Mouse (Mus musculus): Measurements from ENCODE around the gene Hivep3. TPM values are rescaled to one million over a fixed set of nuclear protein-coding genes. Genes with fewer than 3 reads are reported as not detected.

Hivep3 gene
- polyA plus RNA-seq, 1 experiment, result 23.1 TPM

- Histone ChIP-seq H3K4me3 (replicated peaks; ENCODE audit: extremely low read depth, low read depth, low read length) (no peak overlapping the region), H3K4me1 (ENCODE audit: control insufficient read depth, insufficient read depth, low read length) (peaks cover 4% of the 10 kb centered on the region)
- no peak for TF ChIP-seq POLR2A (IDR thresholded peaks at IDR 0.05; ENCODE audit: borderline replicate concordance, extremely low read depth, low read depth, low read length)
- no peak for TF ChIP-seq CTCF (IDR thresholded peaks at IDR 0.05; ENCODE audit: insufficient read depth, low read length)
- 68% methylated on average over 5 of the region's 5 CpGs for WGBS
- DNase-seq, result no peak
Observed at GRCm38 (mm10) chr4:119979238-119979829, 245.8 kb downstream of the Hivep3 start.

GRCm38 (mm10) chr4:119979918-119980317 lies 246.3 kb downstream of the Hivep3 start:
- WGBS, result 67% methylated on average over 2 of the region's 2 CpGs
- TF ChIP-seq POLR2A (IDR thresholded peaks at IDR 0.05; ENCODE audit: borderline replicate concordance, extremely low read depth, low read depth, low read length) (no peak), CTCF (IDR thresholded peaks at IDR 0.05; ENCODE audit: insufficient read depth, low read length) (no peak)

GRCm38 (mm10) chr4:119981047-119981720 lies 247.6 kb downstream of the Hivep3 start:
- TF ChIP-seq CTCF (IDR thresholded peaks at IDR 0.05; ENCODE audit: insufficient read depth, low read length), result no peak
- TF ChIP-seq POLR2A (IDR thresholded peaks at IDR 0.05; ENCODE audit: borderline replicate concordance, extremely low read depth, low read depth, low read length), result no peak
- no peak overlapping the region for H3K4me3 ChIP-seq (replicated peaks; ENCODE audit: extremely low read depth, low read depth, low read length)
- peaks cover 4% of the 10 kb centered on the region for H3K4me1 ChIP-seq (ENCODE audit: control insufficient read depth, insufficient read depth, low read length)
- DNase-seq, result no peak
- WGBS, result 78% methylated on average over 12 of the region's 12 CpGs

More at GRCm38 (mm10) chr4:119979918-119980317, 246.3 kb downstream of the Hivep3 start:
- DNase-seq, result no peak
- peaks cover 4% of the 10 kb centered on the region for H3K4me1 ChIP-seq (ENCODE audit: control insufficient read depth, insufficient read depth, low read length)
- no peak overlapping the region for H3K4me3 ChIP-seq (replicated peaks; ENCODE audit: extremely low read depth, low read depth, low read length)

- WGBS, result 82% methylated on average over 5 of the region's 5 CpGs
Observed at GRCm38 (mm10) chr4:119986065-119986464, 252.5 kb downstream of the Hivep3 start.

GRCm38 (mm10) chr4:119986580-119987291 lies 253.2 kb downstream of the Hivep3 start:
- TF ChIP-seq CTCF (IDR thresholded peaks at IDR 0.05; ENCODE audit: insufficient read depth, low read length), result no peak
- no peak for TF ChIP-seq POLR2A (IDR thresholded peaks at IDR 0.05; ENCODE audit: borderline replicate concordance, extremely low read depth, low read depth, low read length)
- DNase-seq, result no peak
- Histone ChIP-seq H3K4me3 (replicated peaks; ENCODE audit: extremely low read depth, low read depth, low read length) (no peak overlapping the region), H3K4me1 (ENCODE audit: control insufficient read depth, insufficient read depth, low read length) (no peaks in the 10 kb centered on the region)
- 75% methylated on average over 5 of the region's 5 CpGs for WGBS

More at GRCm38 (mm10) chr4:119986065-119986464, 252.5 kb downstream of the Hivep3 start:
- DNase-seq, result no peak
- Histone ChIP-seq H3K4me3 (replicated peaks; ENCODE audit: extremely low read depth, low read depth, low read length) (no peak overlapping the region), H3K4me1 (ENCODE audit: control insufficient read depth, insufficient read depth, low read length) (no peaks in the 10 kb centered on the region)
- TF ChIP-seq POLR2A (IDR thresholded peaks at IDR 0.05; ENCODE audit: borderline replicate concordance, extremely low read depth, low read depth, low read length) (no peak), CTCF (IDR thresholded peaks at IDR 0.05; ENCODE audit: insufficient read depth, low read length) (no peak)

GRCm38 (mm10) chr4:119987376-119988087 lies 253.9 kb downstream of the Hivep3 start:
- H3K4me3 ChIP-seq (replicated peaks; ENCODE audit: extremely low read depth, low read depth, low read length), result no peak overlapping the region
- no peaks in the 10 kb centered on the region for H3K4me1 ChIP-seq (ENCODE audit: control insufficient read depth, insufficient read depth, low read length)
- 54% methylated on average over 4 of the region's 4 CpGs for whole genome bisulfite sequencing
- no peak for TF ChIP-seq POLR2A (IDR thresholded peaks at IDR 0.05; ENCODE audit: borderline replicate concordance, extremely low read depth, low read depth, low read length)
- TF ChIP-seq CTCF (IDR thresholded peaks at IDR 0.05; ENCODE audit: insufficient read depth, low read length), result no peak
- DNase-seq, result no peak

GRCm38 (mm10) chr4:119989031-119989693 lies 255.6 kb downstream of the Hivep3 start:
- WGBS, result 47% methylated on average over 3 of the region's 3 CpGs
- TF ChIP-seq POLR2A (IDR thresholded peaks at IDR 0.05; ENCODE audit: borderline replicate concordance, extremely low read depth, low read depth, low read length) (no peak), CTCF (IDR thresholded peaks at IDR 0.05; ENCODE audit: insufficient read depth, low read length) (no peak)
- no peaks in the 10 kb centered on the region for H3K4me1 ChIP-seq (ENCODE audit: control insufficient read depth, insufficient read depth, low read length)
- H3K4me3 ChIP-seq (replicated peaks; ENCODE audit: extremely low read depth, low read depth, low read length), result no peak overlapping the region
- no peak for DNase-seq

- no peak overlapping the region for H3K4me3 ChIP-seq (replicated peaks; ENCODE audit: extremely low read depth, low read depth, low read length)
- 64% methylated on average over 3 of the region's 3 CpGs for WGBS
- DNase-seq, result no peak
- no peaks in the 10 kb centered on the region for H3K4me1 ChIP-seq (ENCODE audit: control insufficient read depth, insufficient read depth, low read length)
- TF ChIP-seq CTCF (IDR thresholded peaks at IDR 0.05; ENCODE audit: insufficient read depth, low read length), result no peak
- TF ChIP-seq POLR2A (IDR thresholded peaks at IDR 0.05; ENCODE audit: borderline replicate concordance, extremely low read depth, low read depth, low read length), result no peak
Observed at GRCm38 (mm10) chr4:119990346-119990745, 256.8 kb downstream of the Hivep3 start.

- 81% methylated on average over 3 of the region's 3 CpGs for WGBS
- no peak for TF ChIP-seq CTCF (IDR thresholded peaks at IDR 0.05; ENCODE audit: insufficient read depth, low read length)
- TF ChIP-seq POLR2A (IDR thresholded peaks at IDR 0.05; ENCODE audit: borderline replicate concordance, extremely low read depth, low read depth, low read length), result no peak
- no peak for DNase-seq
- H3K4me1 ChIP-seq (ENCODE audit: control insufficient read depth, insufficient read depth, low read length), result no peaks in the 10 kb centered on the region
- H3K4me3 ChIP-seq (replicated peaks; ENCODE audit: extremely low read depth, low read depth, low read length), result no peak overlapping the region
Observed at GRCm38 (mm10) chr4:119990841-119991240, 257.3 kb downstream of the Hivep3 start.

All from lung, adult 2 months (tissue).